Mouse (Mus musculus): Measurements from ENCODE around the gene Rab26.

DNA sequence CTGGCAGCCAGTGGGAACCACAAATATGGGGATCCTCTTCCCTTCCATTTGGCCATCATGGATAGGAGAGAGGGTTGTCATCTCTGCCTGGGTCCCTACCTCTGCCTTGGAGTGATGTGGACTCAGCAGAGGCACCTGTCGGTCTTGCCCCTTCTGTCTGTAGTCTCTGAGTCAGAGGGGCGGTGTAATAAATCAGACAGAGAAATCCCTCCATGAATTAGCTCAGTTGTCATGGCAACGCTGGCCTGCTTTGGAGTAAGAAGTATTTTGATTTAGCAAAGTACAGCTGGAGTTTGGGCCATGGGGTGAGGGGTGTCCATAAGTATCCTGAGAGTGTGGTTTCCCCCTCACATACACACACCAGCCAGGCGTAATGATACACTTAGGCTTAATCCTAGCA, 43.6 kb downstream of the Rab26 start:
- TF ChIP-seq CTCF (IDR thresholded peaks at IDR 0.05; ENCODE audit: control insufficient read depth, insufficient read depth, insufficient read length) (no peak), CEBPB (IDR thresholded peaks at IDR 0.05; ENCODE audit: low read depth) (no peak), MAX (IDR thresholded peaks at IDR 0.05) (no peak), USF1 (IDR thresholded peaks at IDR 0.05; ENCODE audit: low read depth) (no peak), FOSL1 (IDR thresholded peaks at IDR 0.05; ENCODE audit: insufficient read depth, low read length, poor library complexity, severe bottlenecking) (no peak), MYOG (IDR thresholded peaks at IDR 0.05; ENCODE audit: control insufficient read depth, extremely low read depth, insufficient read length) (no peak)

Measured in C2C12 (cell line).